Mouse (Mus musculus): ENCODE results near the gene Olfr294.

Gene Olfr294

GRCm38 (mm10) chr7:86616543-86616942 is at the start of gene Olfr294:
TSS of gene Olfr294 (minus strand) at chr7:86616643.
- DNase-seq (ENCODE audit: low spot score): no peak

GRCm38 (mm10) chr7:86648761-86649160 is 32.3 kb upstream of the Olfr294 start, which contains the start of gene Olfr293:
TSS of gene Olfr293 (plus strand) at chr7:86649061.
- no peak for DNase-seq (ENCODE audit: low spot score)

- DNase-seq (ENCODE audit: low spot score): no peak
Measured at GRCm38 (mm10) chr7:86583562-86583961, 32.9 kb downstream of the Olfr294 start, which contains the start of gene Olfr295. TSS of gene Olfr295 (plus strand) at chr7:86583862.

All from left cerebral cortex, adult 11 months (tissue).